Mouse (Mus musculus) MEL (cell line): ENCODE results near the gene Cyp4f17. TPM values are rescaled to one million over a fixed set of nuclear protein-coding genes. Genes with fewer than 3 reads are reported as not detected.

Experiments used
- DNase-seq: peaks from one replicate; pipeline ENCODE4 v3.0.0; 2011; ENCODE audit warnings: low read depth, low spot score
- H3K27ac ChIP-seq: 2 replicates; pipeline ENCODE4 v1.5.1; 2012; ENCODE audit warnings: low read depth, mild to moderate bottlenecking, control low read depth, low read length, moderate library complexity; ENCODE audit not compliant: control insufficient read depth
- H3K27me3 ChIP-seq, 2 experiments: fragments of 150-350 bp in 1 of 2; sonication (generic) in 1 of 2; 2 replicates each; pipeline ENCODE4 v1.6.1; 2012; ENCODE audit warnings: low read length in 2 of 2, mild to moderate bottlenecking in 2 of 2, improper control_type of control experiment in 1 of 2, moderate library complexity in 1 of 2; ENCODE audit not compliant: insufficient read depth in 2 of 2, control insufficient read depth in 1 of 2
- H3K36me3 ChIP-seq, 2 experiments: 2 replicates each; pipeline ENCODE4 v1.6.1; 2012 to 2014; ENCODE audit warnings: low read length in 2 of 2, improper control_type of control experiment in 1 of 2, inconsistent platforms in 1 of 2, mild to moderate bottlenecking in 1 of 2; ENCODE audit not compliant: insufficient read depth in 2 of 2, control insufficient read depth in 1 of 2
- H3K4me1 ChIP-seq, 2 experiments: fragments of 150-350 bp in 1 of 2; sonication (generic) in 1 of 2; 2 replicates each; pipeline ENCODE4 v1.6.1; 2012; ENCODE audit warnings: low read length in 2 of 2, improper control_type of control experiment in 1 of 2, mild to moderate bottlenecking in 1 of 2; ENCODE audit not compliant: insufficient read depth in 2 of 2, control insufficient read depth in 1 of 2
- H3K4me3 ChIP-seq, 2 experiments: fragments of 150-350 bp in 1 of 2; sonication (generic) in 1 of 2; 2 replicates each; pipeline ENCODE4 v1.5.1; 2012; ENCODE audit warnings: low read depth in 2 of 2, low read length in 2 of 2, mild to moderate bottlenecking in 2 of 2, moderate library complexity in 2 of 2, control low read depth in 1 of 2, improper control_type of control experiment in 1 of 2; ENCODE audit not compliant: control insufficient read depth in 1 of 2, insufficient read depth in 1 of 2
- H3K79me2 ChIP-seq: 2 replicates; pipeline ENCODE4 v1.6.1; 2012; ENCODE audit warnings: mild to moderate bottlenecking, low read length, moderate library complexity; ENCODE audit not compliant: control insufficient read depth, poor library complexity, insufficient read depth
- H3K9ac ChIP-seq: 2 replicates; pipeline ENCODE4 v1.6.1; 2012; ENCODE audit warnings: low read depth, mild to moderate bottlenecking, control low read depth, low read length, moderate library complexity; ENCODE audit not compliant: control insufficient read depth, poor library complexity, severe bottlenecking
- H3K9me3 ChIP-seq: fragments of 150-350 bp; sonication (generic); replicated peaks from 2 replicates; pipeline ENCODE4 v1.6.1; 2012; ENCODE audit warnings: mild to moderate bottlenecking, low read length, improper control_type of control experiment, moderate library complexity; ENCODE audit not compliant: insufficient read depth
- BHLHE40 ChIP-seq: IDR thresholded peaks from 2 replicates; pipeline ENCODE4 v1.6.1; 2012; ENCODE audit warnings: low read depth, mild to moderate bottlenecking, inconsistent platforms, low read length, improper control_type of control experiment, borderline replicate concordance
- CHD2 ChIP-seq: IDR thresholded peaks from 2 replicates; pipeline ENCODE4 v1.6.1; 2011; ENCODE audit warnings: low read length, improper control_type of control experiment
- CTCF ChIP-seq, 3 experiments: IDR thresholded peaks in 2 of 3; conservative IDR thresholded peaks in 1 of 3; 2 replicates each; pipeline ENCODE4 v1.5.1; 2011 to 2012; ENCODE audit warnings: low read length in 3 of 3, low read depth in 2 of 3, mild to moderate bottlenecking in 2 of 3, improper control_type of control experiment in 1 of 3, inconsistent platforms in 1 of 3, mixed read lengths in 1 of 3, moderate library complexity in 1 of 3; ENCODE audit not compliant: control insufficient read depth in 1 of 3, insufficient read depth in 1 of 3, poor library complexity in 1 of 3, severe bottlenecking in 1 of 3
- ELF1 ChIP-seq: IDR thresholded peaks from 2 replicates; pipeline ENCODE4 v1.6.1; 2014; ENCODE audit warnings: low read depth, mild to moderate bottlenecking, inconsistent platforms, low read length, improper control_type of control experiment, moderate library complexity
- EP300 ChIP-seq, 2 experiments: IDR thresholded peaks; 2 replicates each; pipeline ENCODE4 v1.6.1; 2011; ENCODE audit warnings: improper control_type of control experiment in 2 of 2, low read length in 2 of 2, low read depth in 1 of 2, mild to moderate bottlenecking in 1 of 2
- GABPA ChIP-seq: IDR thresholded peaks from 2 replicates; pipeline ENCODE4 v1.6.1; 2012; ENCODE audit warnings: low read depth, mild to moderate bottlenecking, inconsistent platforms, low read length, improper control_type of control experiment, moderate library complexity
- JUND ChIP-seq: IDR thresholded peaks from 2 replicates; pipeline ENCODE4 v1.6.1; 2011; ENCODE audit warnings: low read depth, mild to moderate bottlenecking, improper control_type of control experiment, low read length
- MAZ ChIP-seq: IDR thresholded peaks from 2 replicates; pipeline ENCODE4 v1.6.1; 2012; ENCODE audit warnings: low read depth, mild to moderate bottlenecking, inconsistent platforms, low read length, improper control_type of control experiment
- MEF2A ChIP-seq: IDR thresholded peaks from 2 replicates; pipeline ENCODE4 v1.6.1; 2014; ENCODE audit warnings: low read depth, mild to moderate bottlenecking, inconsistent platforms, low read length, improper control_type of control experiment; ENCODE audit not compliant: poor library complexity, insufficient replicate concordance, severe bottlenecking; ENCODE audit errors: extremely low read depth
- MXI1 ChIP-seq: IDR thresholded peaks from 2 replicates; pipeline ENCODE4 v1.6.1; 2011; ENCODE audit warnings: mild to moderate bottlenecking, low read depth, low read length, improper control_type of control experiment
- MYC ChIP-seq: IDR thresholded peaks from 2 replicates; pipeline ENCODE4 v1.6.1; 2011; ENCODE audit warnings: low read depth, mild to moderate bottlenecking, low read length, improper control_type of control experiment, moderate library complexity
- NELFE ChIP-seq: IDR thresholded peaks from 2 replicates; pipeline ENCODE4 v1.6.1; 2011; ENCODE audit warnings: low read depth, low read length, improper control_type of control experiment
- NRF1 ChIP-seq: IDR thresholded peaks from 2 replicates; pipeline ENCODE4 v1.6.1; 2014; ENCODE audit warnings: low read depth, mild to moderate bottlenecking, inconsistent platforms, low read length, improper control_type of control experiment, moderate library complexity; ENCODE audit not compliant: poor library complexity, insufficient read depth, severe bottlenecking
- RAD21 ChIP-seq: IDR thresholded peaks from 2 replicates; pipeline ENCODE4 v1.6.1; 2011; ENCODE audit warnings: mild to moderate bottlenecking, low read depth, low read length, improper control_type of control experiment
- RCOR1 ChIP-seq: IDR thresholded peaks from 2 replicates; pipeline ENCODE4 v1.6.1; 2012; ENCODE audit warnings: low read depth, mild to moderate bottlenecking, inconsistent platforms, low read length, improper control_type of control experiment
- UBTF ChIP-seq: IDR thresholded peaks from 2 replicates; pipeline ENCODE4 v1.6.1; 2012; ENCODE audit warnings: low read depth, mild to moderate bottlenecking, inconsistent platforms, low read length, improper control_type of control experiment, moderate library complexity, borderline replicate concordance; ENCODE audit not compliant: insufficient read depth
- USF1 ChIP-seq: IDR thresholded peaks from 2 replicates; pipeline ENCODE4 v1.6.1; 2014; ENCODE audit warnings: low read depth, mild to moderate bottlenecking, inconsistent platforms, low read length, improper control_type of control experiment, moderate library complexity
- USF2 ChIP-seq, 2 experiments: IDR thresholded peaks; 2 replicates each; pipeline ENCODE4 v1.6.1; 2011 to 2012; ENCODE audit warnings: improper control_type of control experiment in 2 of 2, low read length in 2 of 2, borderline replicate concordance in 1 of 2, inconsistent platforms in 1 of 2, low read depth in 1 of 2, mild to moderate bottlenecking in 1 of 2; ENCODE audit not compliant: insufficient read depth in 1 of 2
- ZMIZ1 ChIP-seq: IDR thresholded peaks from 2 replicates; pipeline ENCODE4 v1.6.1; 2012; ENCODE audit warnings: low read depth, mild to moderate bottlenecking, inconsistent platforms, low read length, improper control_type of control experiment, moderate library complexity
- ZNF384 ChIP-seq: IDR thresholded peaks from 2 replicates; pipeline ENCODE4 v1.6.1; 2012; ENCODE audit warnings: low read depth, mild to moderate bottlenecking, inconsistent platforms, low read length, improper control_type of control experiment
- polyA plus RNA-seq, 2 experiments: library from polyadenylated mRNA; stranded (reverse) in 1 of 2; unstranded in 1 of 2; fragments of >175 nt in 1 of 2; fragments of >200 nt in 1 of 2; gene quantifications; 2 replicates each; pipeline versions ENCODE4 v1.2.1 to v1.2.4; 2012; ENCODE audit warnings: low replicate concordance in 2 of 2, low read depth in 1 of 2; ENCODE audit not compliant: insufficient read length in 2 of 2, insufficient read depth in 1 of 2, missing spikeins in 1 of 2
- total RNA-seq: library from RNA; depleted of rRNA; stranded (reverse); fragments of 300-350 nt; gene quantifications from 2 replicates; pipeline ENCODE4 v1.2.3, GENCODE M21; 2012

The Cyp4f17 gene
- total and polyA plus RNA-seq, 3 experiments, result 0.42 to 1.8 TPM; not detected in 1

- Histone ChIP-seq H3K9ac (no peak overlapping the region), H3K27me3 (peaks cover 0 to 1% of the 10 kb centered on the region in 2 experiments; a peak in 1 of 4 replicates), H3K9me3 (no peaks in the 10 kb centered on the region), H3K27ac (no peak overlapping the region), H3K36me3 (peaks cover 0 to 2% of the 10 kb centered on the region in 2 experiments; a peak in 1 of 4 replicates), H3K4me3 (no peak overlapping the region), H3K4me1 (peaks cover 3 to 8% of the 10 kb centered on the region in 2 experiments), H3K79me2 (no peaks in the 10 kb centered on the region; the same call in 1 of the 2 replicates)
- no peak for TF ChIP-seq RCOR1
- TF ChIP-seq CHD2, result no peak
- TF ChIP-seq UBTF, result no peak
- no peak for TF ChIP-seq ZNF384
- TF ChIP-seq NELFE, result no peak
- no peak for TF ChIP-seq CTCF (IDR thresholded peaks at IDR 0.05 in 2 of 3, conservative IDR thresholded peaks at IDR 0.05 in 1 of 3; ENCODE audit: control insufficient read depth in 1 of 3, insufficient read depth in 1 of 3, low read depth in 2 of 3, low read length in 3 of 3, poor library complexity in 1 of 3, severe bottlenecking in 1 of 3)
- no peak for TF ChIP-seq MYC
- no peak for TF ChIP-seq MAZ
- no peak for TF ChIP-seq EP300 (IDR thresholded peaks at IDR 0.05; ENCODE audit: low read depth in 1 of 2, low read length in 2 of 2)
- no peak for TF ChIP-seq MXI1
- no peak for TF ChIP-seq GABPA
- TF ChIP-seq BHLHE40, result no peak
- TF ChIP-seq RAD21, result no peak
- TF ChIP-seq ZMIZ1, result no peak
- TF ChIP-seq MEF2A, result no peak
- TF ChIP-seq USF1, result no peak
- TF ChIP-seq USF2 (IDR thresholded peaks at IDR 0.05; ENCODE audit: borderline replicate concordance in 1 of 2, insufficient read depth in 1 of 2, low read depth in 1 of 2, low read length in 2 of 2), result no peak
- DNase-seq, result no peak
These were observed 2.7 kb upstream of the Cyp4f17 start for GRCm38 (mm10) chr17:32503111-32503510.

GRCm38 (mm10) chr17:32506729-32507245 is 937 bp downstream of the Cyp4f17 start:
- Histone ChIP-seq H3K4me1 (peaks cover 3 to 8% of the 10 kb centered on the region in 2 experiments), H3K79me2 (no peaks in the 10 kb centered on the region; the same call in 1 of the 2 replicates), H3K9ac (peak overlapping the region; percentile 60), H3K27ac (no peak overlapping the region), H3K9me3 (no peaks in the 10 kb centered on the region), H3K36me3 (peaks cover 0 to 2% of the 10 kb centered on the region in 2 experiments; a peak in 1 of 4 replicates), H3K27me3 (peaks cover 0 to 2% of the 10 kb centered on the region in 2 experiments; a peak in 2 of 4 replicates), H3K4me3 (peak overlapping the region; percentile 69 to 87; a peak in 3 of 4 replicates)
- DNase-seq, result no peak
- no peak for TF ChIP-seq ELF1
- TF ChIP-seq ZMIZ1, result no peak
- no peak for TF ChIP-seq CTCF (IDR thresholded peaks at IDR 0.05 in 2 of 3, conservative IDR thresholded peaks at IDR 0.05 in 1 of 3; ENCODE audit: control insufficient read depth in 1 of 3, insufficient read depth in 1 of 3, low read depth in 2 of 3, low read length in 3 of 3, poor library complexity in 1 of 3, severe bottlenecking in 1 of 3)
- TF ChIP-seq NRF1, result no peak
- no peak for TF ChIP-seq USF1
- TF ChIP-seq JUND, result no peak
- TF ChIP-seq USF2 (IDR thresholded peaks at IDR 0.05; ENCODE audit: borderline replicate concordance in 1 of 2, insufficient read depth in 1 of 2, low read depth in 1 of 2, low read length in 2 of 2), result no peak
